22 mouse cellular contexts compared by ENCODE assay signal in genomic region chr5:88702041-88702440, GRCm38 (mm10). TPM values are rescaled to one million over a fixed set of nuclear protein-coding genes. Genes with fewer than 3 reads are reported as not detected.
DNase-seq lines count a peak whose midpoint lies in the region; ATAC-seq and TF ChIP-seq lines count a peak whose summit lies in the region.
"Had no signal": no experiment of that assay in that cellular context is flagged by ENCODE, and none has a peak within 500 bp of the region (broad histone marks: within the 10 kb centered on the region; RNA-seq: fewer than 3 reads in every experiment).

No protein-coding gene starts in this region.

- H3K4me3 ChIP-seq in liver, postnatal 0 days (ENCODE audit: low read depth, low read length), result no peak overlapping the region
- H3K4me3 ChIP-seq in liver, embryonic 11.5 days (ENCODE audit: low read depth, low read length), result no peak overlapping the region
- no peak overlapping the region for H3K4me3 ChIP-seq in midbrain, embryonic 11.5 days (ENCODE audit: low read depth, low read length)
- H3K4me3 ChIP-seq: embryonic facial prominence, embryonic 13.5 days; hindbrain, embryonic 10.5 days; layer of hippocampus, adult 2 months; limb, embryonic 13.5 days; midbrain, embryonic 10.5 days; stomach, embryonic 15.5 days had no signal

- peak; percentile 82 for ATAC-seq in liver, postnatal 0 days
- ATAC-seq in liver, embryonic 11.5 days (replicated peaks; ENCODE audit: low FRiP score), result no peak; the same call in 1 of the 2 replicates
- no peak for ATAC-seq in midbrain, embryonic 11.5 days (ENCODE audit: low FRiP score)
- ATAC-seq: activated CD4-positive, CD25-positive, alpha-beta regulatory T cell, adult 4 months; forebrain, embryonic 14.5 days had no signal

- DNase-seq in adrenal gland, postnatal 10 days, result peak; percentile 39
- no peak for DNase-seq in adrenal gland, postnatal 25 days
- peak; percentile 39 for DNase-seq in liver, postnatal 0 days
- no peak for DNase-seq in liver, embryonic 11.5 days (ENCODE audit: low spot score)
- DNase-seq in kidney, postnatal 14 days, result peak; percentile 38
- no peak for DNase-seq in urinary bladder, postnatal 36 days (ENCODE audit: low spot score in 2 of 2)
- DNase-seq in midbrain, embryonic 11.5 days (ENCODE audit: low spot score, missing footprints), result no peak
- DNase-seq: cerebellum, postnatal 10 days; gastrocnemius, postnatal 25 days; layer of hippocampus, postnatal 36 days; lung, adult 2 months; lung, postnatal 4 days; thymus, adult 2 months had no signal

- 0 out of 2 replicates have a peak overlapping the region, but pooled peaks have one; percentile 5 for H3K27ac ChIP-seq in liver, postnatal 0 days (ENCODE audit: low read depth)
- no peak overlapping the region for H3K27ac ChIP-seq in liver, embryonic 11.5 days (ENCODE audit: low read depth, low read length)
- H3K27ac ChIP-seq in midbrain, embryonic 11.5 days (ENCODE audit: low read depth, low read length), result no peak overlapping the region
- H3K27ac ChIP-seq: embryonic facial prominence, embryonic 13.5 days; hindbrain, embryonic 10.5 days; layer of hippocampus, adult 2 months; limb, embryonic 13.5 days; midbrain, embryonic 10.5 days; stomach, embryonic 15.5 days had no signal

- H3K9me3 ChIP-seq in liver, postnatal 0 days (ENCODE audit: low read length), result no peaks in the 10 kb centered on the region
- H3K9me3 ChIP-seq in liver, embryonic 11.5 days (ENCODE audit: control insufficient read depth, low read length), result no peaks in the 10 kb centered on the region
- no peaks in the 10 kb centered on the region for H3K9me3 ChIP-seq in midbrain, embryonic 11.5 days (ENCODE audit: control insufficient read depth, low read length)
- H3K9me3 ChIP-seq: embryonic facial prominence, embryonic 13.5 days; G1E; stomach, embryonic 15.5 days had no signal

- H3K4me2 ChIP-seq in liver, postnatal 0 days (ENCODE audit: low read depth, low read length), result no peak overlapping the region
- no peak overlapping the region for H3K4me2 ChIP-seq in liver, embryonic 11.5 days
- no peak overlapping the region for H3K4me2 ChIP-seq in midbrain, embryonic 11.5 days
- H3K4me2 ChIP-seq: embryonic facial prominence, embryonic 13.5 days; limb, embryonic 13.5 days; stomach, embryonic 15.5 days had no signal

- TF ChIP-seq CTCF in liver, postnatal 0 days (IDR thresholded peaks at IDR 0.05; ENCODE audit: low read depth), result no peak

- no peak for TF ChIP-seq EP300 in liver, postnatal 0 days (IDR thresholded peaks at IDR 0.05; ENCODE audit: low read depth)

- H3K27me3 ChIP-seq in liver, postnatal 0 days (ENCODE audit: insufficient read depth, low read length), result no peaks in the 10 kb centered on the region
- no peaks in the 10 kb centered on the region for H3K27me3 ChIP-seq in liver, embryonic 11.5 days (replicated peaks; ENCODE audit: control insufficient read depth, insufficient read depth, low read length)
- no peaks in the 10 kb centered on the region for H3K27me3 ChIP-seq in midbrain, embryonic 11.5 days (ENCODE audit: control insufficient read depth, insufficient read depth, low read length)
- H3K27me3 ChIP-seq: embryonic facial prominence, embryonic 13.5 days; limb, embryonic 13.5 days; stomach, embryonic 15.5 days had no signal

- 59% methylated on average over 4 of the region's 4 CpGs for WGBS in liver, postnatal 0 days (ENCODE audit: insufficient replicate concordance)
- WGBS in liver, embryonic 11.5 days, result 67% methylated on average over 4 of the region's 4 CpGs
- 84% methylated on average over 4 of the region's 4 CpGs for WGBS in midbrain, embryonic 11.5 days

- H3K9ac ChIP-seq in liver, postnatal 0 days (replicated peaks), result no peak overlapping the region
- no peak overlapping the region for H3K9ac ChIP-seq in liver, embryonic 11.5 days (ENCODE audit: low read depth, low read length)
- no peak overlapping the region for H3K9ac ChIP-seq in midbrain, embryonic 11.5 days (ENCODE audit: low read length)
- H3K9ac ChIP-seq: embryonic facial prominence, embryonic 13.5 days; limb, embryonic 13.5 days; stomach, embryonic 15.5 days had no signal

- H3K4me1 ChIP-seq in liver, postnatal 0 days (ENCODE audit: insufficient read depth), result no peaks in the 10 kb centered on the region
- no peaks in the 10 kb centered on the region; the same call in 1 of the 2 replicates for H3K4me1 ChIP-seq in liver, embryonic 11.5 days (replicated peaks; ENCODE audit: control insufficient read depth, insufficient read depth, low read length)
- no peaks in the 10 kb centered on the region for H3K4me1 ChIP-seq in midbrain, embryonic 11.5 days (ENCODE audit: control insufficient read depth, insufficient read depth, low read length)
- H3K4me1 ChIP-seq: embryonic facial prominence, embryonic 13.5 days; hindbrain, embryonic 10.5 days; limb, embryonic 13.5 days; midbrain, embryonic 10.5 days; stomach, embryonic 15.5 days had no signal

- H3K36me3 ChIP-seq in liver, postnatal 0 days (replicated peaks; ENCODE audit: insufficient read depth, low read length), result no peaks in the 10 kb centered on the region
- H3K36me3 ChIP-seq in liver, embryonic 11.5 days (ENCODE audit: control insufficient read depth, insufficient read depth, low read length), result no peaks in the 10 kb centered on the region
- no peaks in the 10 kb centered on the region for H3K36me3 ChIP-seq in midbrain, embryonic 11.5 days (ENCODE audit: control insufficient read depth, insufficient read depth, low read length)
- H3K36me3 ChIP-seq: embryonic facial prominence, embryonic 13.5 days; G1E; hindbrain, embryonic 10.5 days; limb, embryonic 13.5 days; midbrain, embryonic 10.5 days; stomach, embryonic 15.5 days had no signal

RNA-seq across cellular contexts. Expression of gene Mob1b, which starts 18.6 kb away (rescaled TPM):
- total RNA-seq in adrenal gland, postnatal 10 days (2021), result 10 to 100 TPM; 32.0 to 33.6 TPM
- 39.0 and 43.1 TPM in 2 replicates for total RNA-seq in adrenal gland, postnatal 25 days (2021)
- polyA plus RNA-seq in liver, postnatal 0 days (2015; fragmentation: Nextera tagmentation; extraction: Ambion mirVana), result 5.3 and 6.2 TPM in 2 replicates
- 16.0 TPM in 2 replicates for polyA plus RNA-seq in liver, embryonic 11.5 days (2014; fragmentation: Nextera tagmentation; extraction: Ambion mirVana)
- polyA plus RNA-seq in midbrain, embryonic 11.5 days (2014; fragmentation: Nextera tagmentation; extraction: Ambion mirVana), result 16.7 and 18.3 TPM in 2 replicates

RNA-seq across cellular contexts. Expression of gene Grsf1, which starts 26.1 kb away (rescaled TPM):
- total RNA-seq in adrenal gland, postnatal 10 days (2021), result 100 to 1,000 TPM; 144 to 156 TPM
- 134 and 146 TPM in 2 replicates for total RNA-seq in adrenal gland, postnatal 25 days (2021)
- 35.9 and 42.0 TPM in 2 replicates for polyA plus RNA-seq in liver, postnatal 0 days (2015; fragmentation: Nextera tagmentation; extraction: Ambion mirVana)
- polyA plus RNA-seq in liver, embryonic 11.5 days (2014; fragmentation: Nextera tagmentation; extraction: Ambion mirVana), result 53.8 and 62.2 TPM in 2 replicates
- 102 and 109 TPM in 2 replicates for polyA plus RNA-seq in midbrain, embryonic 11.5 days (2014; fragmentation: Nextera tagmentation; extraction: Ambion mirVana)

Comparison
In these comparisons a context has a peak if more than half of its experiments do, and no peak if none do; other contexts are left out.
1. DNase-seq: peak in adrenal gland, postnatal 10 days (single experiment), liver, postnatal 0 days (single experiment) and kidney, postnatal 14 days (single experiment); none in adrenal gland, postnatal 25 days (single experiment), liver, embryonic 11.5 days (single experiment), urinary bladder, postnatal 36 days (0 of 2) and midbrain, embryonic 11.5 days (single experiment).